Mouse (Mus musculus): ENCODE results near the gene Man1a2. TPM values are rescaled to one million over a fixed set of nuclear protein-coding genes. Genes with fewer than 3 reads are reported as not detected.

Gene Man1a2
- polyA plus RNA-seq, 1 experiment from 2014 or later, result 94.5 TPM

GRCm38 (mm10) chr3:100558211-100558708 is 127.0 kb downstream of the Man1a2 start:
- ATAC-seq (ENCODE audit: insufficient number of reproducible peaks, insufficient read depth, low FRiP score, low TSS enrichment), result no peak
- peaks cover 5% of the 10 kb centered on the region; the same call in 1 of the 2 replicates for H3K36me3 ChIP-seq
- H3K4me2 ChIP-seq (replicated peaks), result no peak overlapping the region
- no peak overlapping the region for H3K4me3 ChIP-seq
- no peaks in the 10 kb centered on the region for H3K4me1 ChIP-seq
- no peaks in the 10 kb centered on the region for H3K27me3 ChIP-seq
- no peaks in the 10 kb centered on the region for H3K9me3 ChIP-seq
- H3K9ac ChIP-seq, result no peak overlapping the region
- H3K27ac ChIP-seq, result no peak overlapping the region
- 80% methylated on average over 4 of the region's 4 CpGs for WGBS

GRCm38 (mm10) chr3:100554843-100555242 is 130.5 kb downstream of the Man1a2 start:
- no peak overlapping the region for H3K4me2 ChIP-seq (replicated peaks)
- no peaks in the 10 kb centered on the region for H3K9me3 ChIP-seq
- 44% methylated on average over 5 of the region's 5 CpGs for WGBS
- H3K27me3 ChIP-seq, result no peaks in the 10 kb centered on the region
- H3K9ac ChIP-seq, result no peak overlapping the region
- no peaks in the 10 kb centered on the region for H3K36me3 ChIP-seq
- no peak overlapping the region for H3K27ac ChIP-seq
- ATAC-seq (ENCODE audit: insufficient number of reproducible peaks, insufficient read depth, low FRiP score, low TSS enrichment), result no peak
- no peaks in the 10 kb centered on the region for H3K4me1 ChIP-seq
- no peak overlapping the region for H3K4me3 ChIP-seq

- Histone ChIP-seq H3K4me3 (no peak overlapping the region), H3K36me3 (no peaks in the 10 kb centered on the region), H3K4me1 (no peaks in the 10 kb centered on the region), H3K9me3 (no peaks in the 10 kb centered on the region), H3K27ac (no peak overlapping the region), H3K9ac (no peak overlapping the region), H3K4me2 (replicated peaks) (no peak overlapping the region), H3K27me3 (no peaks in the 10 kb centered on the region)
- no peak for ATAC-seq (ENCODE audit: insufficient number of reproducible peaks, insufficient read depth, low FRiP score, low TSS enrichment)
- 85% methylated on average over 2 of the region's 3 CpGs for WGBS
Measured at GRCm38 (mm10) chr3:100552171-100552570, 133.1 kb downstream of the Man1a2 start.

GRCm38 (mm10) chr3:100547913-100548292 is 137.4 kb downstream of the Man1a2 start:
- ATAC-seq (ENCODE audit: insufficient number of reproducible peaks, insufficient read depth, low FRiP score, low TSS enrichment), result no peak
- no peak overlapping the region for H3K9ac ChIP-seq
- WGBS, result 69% methylated on average over 3 of the region's 3 CpGs
- no peaks in the 10 kb centered on the region for H3K9me3 ChIP-seq
- no peak overlapping the region for H3K4me3 ChIP-seq
- no peak overlapping the region for H3K27ac ChIP-seq
- H3K27me3 ChIP-seq, result no peaks in the 10 kb centered on the region
- H3K4me1 ChIP-seq, result no peaks in the 10 kb centered on the region
- H3K4me2 ChIP-seq (replicated peaks), result no peak overlapping the region
- H3K36me3 ChIP-seq, result no peaks in the 10 kb centered on the region

GRCm38 (mm10) chr3:100547162-100547912 is 138.0 kb downstream of the Man1a2 start:
- Histone ChIP-seq H3K9me3 (no peaks in the 10 kb centered on the region), H3K4me2 (replicated peaks) (no peak overlapping the region), H3K4me3 (no peak overlapping the region), H3K9ac (no peak overlapping the region), H3K27me3 (no peaks in the 10 kb centered on the region), H3K27ac (no peak overlapping the region), H3K36me3 (no peaks in the 10 kb centered on the region), H3K4me1 (no peaks in the 10 kb centered on the region)
- no peak for ATAC-seq (ENCODE audit: insufficient number of reproducible peaks, insufficient read depth, low FRiP score, low TSS enrichment)
- WGBS, result 73% methylated on average over 10 of the region's 10 CpGs

- Histone ChIP-seq H3K36me3 (no peaks in the 10 kb centered on the region), H3K9ac (no peak overlapping the region), H3K27me3 (no peaks in the 10 kb centered on the region), H3K4me2 (replicated peaks) (no peak overlapping the region), H3K9me3 (no peaks in the 10 kb centered on the region), H3K4me1 (0 out of 2 replicates have a peak, but pooled peaks cover 2% of the 10 kb centered on the region), H3K27ac (no peak overlapping the region), H3K4me3 (no peak overlapping the region)
- WGBS, result 96% methylated on average over 2 of the region's 2 CpGs
- ATAC-seq (ENCODE audit: insufficient number of reproducible peaks, insufficient read depth, low FRiP score, low TSS enrichment), result no peak
Measured at GRCm38 (mm10) chr3:100536686-100537085, 148.6 kb downstream of the Man1a2 start.

- Histone ChIP-seq H3K9me3 (no peaks in the 10 kb centered on the region), H3K4me2 (replicated peaks) (no peak overlapping the region), H3K27ac (no peak overlapping the region), H3K36me3 (no peaks in the 10 kb centered on the region), H3K9ac (no peak overlapping the region), H3K4me3 (no peak overlapping the region), H3K27me3 (no peaks in the 10 kb centered on the region), H3K4me1 (0 out of 2 replicates have a peak, but pooled peaks cover 2% of the 10 kb centered on the region)
- WGBS, result 77% methylated on average over 4 of the region's 4 CpGs
- no peak for ATAC-seq (ENCODE audit: insufficient number of reproducible peaks, insufficient read depth, low FRiP score, low TSS enrichment)
Measured at GRCm38 (mm10) chr3:100535902-100536301, 149.4 kb downstream of the Man1a2 start.

GRCm38 (mm10) chr3:100535298-100535697 is 150.0 kb downstream of the Man1a2 start:
- Histone ChIP-seq H3K9me3 (no peaks in the 10 kb centered on the region), H3K4me2 (replicated peaks) (no peak overlapping the region), H3K27me3 (no peaks in the 10 kb centered on the region), H3K27ac (no peak overlapping the region), H3K9ac (no peak overlapping the region), H3K4me1 (0 out of 2 replicates have a peak, but pooled peaks cover 2% of the 10 kb centered on the region), H3K4me3 (no peak overlapping the region), H3K36me3 (no peaks in the 10 kb centered on the region)
- 41% methylated on average over 3 of the region's 3 CpGs for WGBS
- no peak for ATAC-seq (ENCODE audit: insufficient number of reproducible peaks, insufficient read depth, low FRiP score, low TSS enrichment)

- WGBS, result 73% methylated on average over 3 of the region's 3 CpGs
Measured at GRCm38 (mm10) chr3:100534394-100534793, 150.9 kb downstream of the Man1a2 start.

GRCm38 (mm10) chr3:100533429-100533828 is 151.9 kb downstream of the Man1a2 start:
- Histone ChIP-seq H3K4me2 (replicated peaks) (no peak overlapping the region), H3K27ac (no peak overlapping the region), H3K9ac (no peak overlapping the region), H3K9me3 (no peaks in the 10 kb centered on the region), H3K4me1 (0 out of 2 replicates have a peak, but pooled peaks cover 2% of the 10 kb centered on the region), H3K4me3 (no peak overlapping the region), H3K27me3 (no peaks in the 10 kb centered on the region), H3K36me3 (no peaks in the 10 kb centered on the region)
- no peak for ATAC-seq (ENCODE audit: insufficient number of reproducible peaks, insufficient read depth, low FRiP score, low TSS enrichment)

More at GRCm38 (mm10) chr3:100534394-100534793, 150.9 kb downstream of the Man1a2 start:
- Histone ChIP-seq H3K9ac (no peak overlapping the region), H3K4me2 (replicated peaks) (no peak overlapping the region), H3K4me1 (0 out of 2 replicates have a peak, but pooled peaks cover 2% of the 10 kb centered on the region), H3K27me3 (no peaks in the 10 kb centered on the region), H3K27ac (no peak overlapping the region), H3K36me3 (no peaks in the 10 kb centered on the region), H3K9me3 (no peaks in the 10 kb centered on the region), H3K4me3 (no peak overlapping the region)
- ATAC-seq (ENCODE audit: insufficient number of reproducible peaks, insufficient read depth, low FRiP score, low TSS enrichment), result no peak

GRCm38 (mm10) chr3:100530919-100531318 is 154.4 kb downstream of the Man1a2 start:
- H3K36me3 ChIP-seq, result no peaks in the 10 kb centered on the region
- no peak overlapping the region for H3K4me2 ChIP-seq (replicated peaks)
- 0 out of 2 replicates have a peak, but pooled peaks cover 2% of the 10 kb centered on the region for H3K4me1 ChIP-seq
- no peak overlapping the region for H3K27ac ChIP-seq
- H3K9ac ChIP-seq, result no peak overlapping the region
- ATAC-seq (ENCODE audit: insufficient number of reproducible peaks, insufficient read depth, low FRiP score, low TSS enrichment), result no peak
- H3K27me3 ChIP-seq, result no peaks in the 10 kb centered on the region
- no peaks in the 10 kb centered on the region for H3K9me3 ChIP-seq
- H3K4me3 ChIP-seq, result no peak overlapping the region
- 90% methylated on average over 5 of the region's 5 CpGs for whole genome bisulfite sequencing

GRCm38 (mm10) chr3:100530244-100530788 is 155.0 kb downstream of the Man1a2 start:
- Histone ChIP-seq H3K9me3 (no peaks in the 10 kb centered on the region), H3K27ac (no peak overlapping the region), H3K4me1 (0 out of 2 replicates have a peak, but pooled peaks cover 2% of the 10 kb centered on the region), H3K4me2 (replicated peaks) (no peak overlapping the region), H3K9ac (no peak overlapping the region), H3K27me3 (no peaks in the 10 kb centered on the region), H3K4me3 (no peak overlapping the region), H3K36me3 (no peaks in the 10 kb centered on the region)
- no peak for ATAC-seq (ENCODE audit: insufficient number of reproducible peaks, insufficient read depth, low FRiP score, low TSS enrichment)
- WGBS, result 83% methylated on average over 7 of the region's 7 CpGs

Data from embryonic facial prominence, embryonic 12.5 days (tissue).